Comparison of ENCODE assay signal across 8 mouse cellular contexts in the genomic region with DNA sequence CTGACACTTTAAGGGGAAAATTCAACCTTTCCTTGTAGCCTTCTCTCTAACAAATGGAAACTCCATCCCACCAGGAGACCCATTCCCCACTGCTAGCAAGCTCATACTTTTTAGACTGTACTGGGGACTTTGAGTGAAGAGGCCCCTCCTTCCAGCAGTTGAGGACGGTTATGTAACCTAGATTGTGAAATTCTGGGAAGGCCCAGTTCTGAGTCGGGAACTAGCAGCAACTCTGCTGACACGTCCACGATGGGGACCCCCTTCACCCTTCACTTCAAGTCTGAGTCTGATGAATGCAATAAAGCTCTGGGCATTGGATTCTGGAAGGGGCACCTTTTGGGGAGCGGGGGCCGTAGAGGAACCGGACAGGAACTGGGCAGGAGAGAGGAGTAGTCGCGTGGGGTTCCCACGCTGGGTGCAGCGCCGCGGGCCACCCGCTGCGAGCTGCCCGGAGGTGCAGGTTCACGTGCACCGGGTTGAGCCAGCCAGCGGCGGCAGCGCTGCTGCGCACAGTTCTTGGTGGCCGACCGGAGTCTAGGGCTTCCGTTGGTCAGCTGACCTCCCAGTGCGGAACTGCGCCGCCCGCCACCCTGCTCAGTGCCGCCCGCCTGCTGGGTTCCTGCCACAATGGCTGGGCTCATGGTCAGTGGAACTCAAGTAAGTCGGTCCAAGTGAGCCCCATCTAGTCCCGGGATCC. TPM values are rescaled to one million over a fixed set of nuclear protein-coding genes. Genes with fewer than 3 reads are reported as not detected.
A peak's percentile ranks its signal among the peaks of the same experiment; 100 is the strongest.
DNase-seq lines count a peak whose midpoint lies in the region; ATAC-seq and TF ChIP-seq lines count a peak whose summit lies in the region.

A gene (plus strand): TSS at position 461 of the 697 bp plus-strand sequence.

- peak within 1 kb of the TSS; percentile 30 for H3K4me3 ChIP-seq in embryonic facial prominence, embryonic 12.5 days
- H3K4me3 ChIP-seq in heart, embryonic 10.5 days: peak within 1 kb of the TSS; percentile 59
- H3K4me3 ChIP-seq in kidney, embryonic 14.5 days (ENCODE audit: low read length): peak within 1 kb of the TSS; percentile 40
- peak within 1 kb of the TSS; percentile 48 for H3K4me3 ChIP-seq in liver, embryonic 11.5 days (ENCODE audit: low read depth, low read length)
- peak within 1 kb of the TSS; percentile 32; the same call in 1 of the 2 replicates for H3K4me3 ChIP-seq in midbrain, postnatal 0 days (ENCODE audit: low read depth, low read length)

- peak within 1 kb of the TSS; percentile 49 for H3K9ac ChIP-seq in embryonic facial prominence, embryonic 12.5 days
- peak within 1 kb of the TSS; percentile 58 for H3K9ac ChIP-seq in kidney, embryonic 14.5 days (ENCODE audit: low read depth, low read length)
- H3K9ac ChIP-seq in liver, embryonic 11.5 days (ENCODE audit: low read depth, low read length): peak within 1 kb of the TSS; percentile 68
- H3K9ac ChIP-seq in midbrain, postnatal 0 days (replicated peaks; ENCODE audit: low read length, poor library complexity, severe bottlenecking): no peak within 1 kb of the TSS

- peak; percentile 64; the same call in 1 of the 2 replicates for ATAC-seq in embryonic facial prominence, embryonic 12.5 days (ENCODE audit: insufficient number of reproducible peaks, insufficient read depth, low FRiP score, low TSS enrichment)
- peak; percentile 77 for ATAC-seq in kidney, embryonic 14.5 days (ENCODE audit: low FRiP score, low TSS enrichment)
- ATAC-seq in liver, embryonic 11.5 days (replicated peaks; ENCODE audit: low FRiP score): peak; percentile 88
- peak; percentile 65; the same call in 1 of the 2 replicates for ATAC-seq in midbrain, postnatal 0 days (ENCODE audit: low FRiP score)

- H3K4me2 ChIP-seq in embryonic facial prominence, embryonic 12.5 days (replicated peaks): peak within 1 kb of the TSS; percentile 79
- H3K4me2 ChIP-seq in kidney, embryonic 14.5 days (replicated peaks; ENCODE audit: low read depth, low read length): peak within 1 kb of the TSS; percentile 84
- peak within 1 kb of the TSS; percentile 92 for H3K4me2 ChIP-seq in liver, embryonic 11.5 days
- peak within 1 kb of the TSS; percentile 65 for H3K4me2 ChIP-seq in midbrain, postnatal 0 days (ENCODE audit: low read depth, low read length, poor library complexity, severe bottlenecking)

- 4% methylated on average over 33 of the region's 33 CpGs for WGBS in embryonic facial prominence, embryonic 12.5 days
- 3% methylated on average over 33 of the region's 33 CpGs for WGBS in heart, embryonic 10.5 days
- 2% methylated on average over 33 of the region's 33 CpGs for WGBS in kidney, embryonic 14.5 days
- WGBS in liver, embryonic 11.5 days: 2% methylated on average over 33 of the region's 33 CpGs
- 4% methylated on average over 33 of the region's 33 CpGs for WGBS in midbrain, postnatal 0 days

- H3K27ac ChIP-seq in embryonic facial prominence, embryonic 12.5 days: no peak within 1 kb of the TSS
- peak within 1 kb of the TSS; percentile 82 for H3K27ac ChIP-seq in heart, embryonic 10.5 days
- H3K27ac ChIP-seq in kidney, embryonic 14.5 days (ENCODE audit: low read depth, low read length): no peak within 1 kb of the TSS
- H3K27ac ChIP-seq in liver, embryonic 11.5 days (ENCODE audit: low read depth, low read length): no peak within 1 kb of the TSS
- H3K27ac ChIP-seq in midbrain, postnatal 0 days (ENCODE audit: low read depth, low read length): no peak within 1 kb of the TSS

- peak; percentile 82 for DNase-seq in adrenal gland, postnatal 25 days
- peak; percentile 78 for DNase-seq in heart, embryonic 10.5 days (ENCODE audit: low spot score)
- peak; percentile 71 for DNase-seq in liver, embryonic 11.5 days (ENCODE audit: low spot score)
- peak; percentile 48 for DNase-seq in midbrain, postnatal 0 days (ENCODE audit: low spot score)
- DNase-seq in spleen, postnatal 14 days (ENCODE audit: low spot score in 2 of 2): peak; percentile 34 to 36
- DNase-seq in c-Kit-positive CD71-positive TER-119-positive erythroid progenitor cells, embryonic 14.5 days (ENCODE audit: low spot score): no peak

- TF ChIP-seq CTCF in midbrain, postnatal 0 days (IDR thresholded peaks at IDR 0.05): peak; percentile 6; the same call in 1 of the 2 replicates

- H3K9me3 ChIP-seq in embryonic facial prominence, embryonic 12.5 days: no peaks in the 10 kb centered on the region
- no peaks in the 10 kb centered on the region for H3K9me3 ChIP-seq in heart, embryonic 10.5 days
- no peaks in the 10 kb centered on the region for H3K9me3 ChIP-seq in kidney, embryonic 14.5 days (ENCODE audit: control insufficient read depth, low read length)
- H3K9me3 ChIP-seq in liver, embryonic 11.5 days (ENCODE audit: control insufficient read depth, low read length): no peaks in the 10 kb centered on the region
- H3K9me3 ChIP-seq in midbrain, postnatal 0 days (ENCODE audit: low read length): no peaks in the 10 kb centered on the region

- no peaks in the 10 kb centered on the region for H3K36me3 ChIP-seq in embryonic facial prominence, embryonic 12.5 days
- no peaks in the 10 kb centered on the region for H3K36me3 ChIP-seq in heart, embryonic 10.5 days
- no peaks in the 10 kb centered on the region for H3K36me3 ChIP-seq in kidney, embryonic 14.5 days (ENCODE audit: control insufficient read depth, insufficient read depth, low read length)
- H3K36me3 ChIP-seq in liver, embryonic 11.5 days (ENCODE audit: control insufficient read depth, insufficient read depth, low read length): no peaks in the 10 kb centered on the region
- H3K36me3 ChIP-seq in midbrain, postnatal 0 days (ENCODE audit: insufficient read depth, low read length): no peaks in the 10 kb centered on the region

- H3K27me3 ChIP-seq in embryonic facial prominence, embryonic 12.5 days: peaks cover 18% of the 10 kb centered on the region
- peaks cover 51% of the 10 kb centered on the region for H3K27me3 ChIP-seq in heart, embryonic 10.5 days (ENCODE audit: insufficient read depth, poor library complexity, severe bottlenecking)
- H3K27me3 ChIP-seq in kidney, embryonic 14.5 days (ENCODE audit: control insufficient read depth, insufficient read depth, low read length): no peaks in the 10 kb centered on the region; the same call in 1 of the 2 replicates
- H3K27me3 ChIP-seq in liver, embryonic 11.5 days (replicated peaks; ENCODE audit: control insufficient read depth, insufficient read depth, low read length): peaks cover 12% of the 10 kb centered on the region
- H3K27me3 ChIP-seq in midbrain, postnatal 0 days (ENCODE audit: insufficient read depth, low read length): peaks cover 4% of the 10 kb centered on the region; the same call in 1 of the 2 replicates

- H3K4me1 ChIP-seq in embryonic facial prominence, embryonic 12.5 days: peaks cover 12% of the 10 kb centered on the region
- peaks cover 15% of the 10 kb centered on the region for H3K4me1 ChIP-seq in heart, embryonic 10.5 days
- H3K4me1 ChIP-seq in kidney, embryonic 14.5 days (ENCODE audit: control insufficient read depth, insufficient read depth, low read length): peaks cover 6% of the 10 kb centered on the region; the same call in 1 of the 2 replicates
- no peaks in the 10 kb centered on the region; the same call in 1 of the 2 replicates for H3K4me1 ChIP-seq in liver, embryonic 11.5 days (replicated peaks; ENCODE audit: control insufficient read depth, insufficient read depth, low read length)
- H3K4me1 ChIP-seq in midbrain, postnatal 0 days (ENCODE audit: insufficient read depth, low read length): peaks cover 2% of the 10 kb centered on the region; the same call in 1 of the 2 replicates

RNA-seq across cellular contexts. Expression of the gene that starts here (rescaled TPM):
- 5.0 and 5.6 TPM in 2 replicates for total RNA-seq in adrenal gland, postnatal 25 days (2021)
- polyA plus RNA-seq in embryonic facial prominence, embryonic 12.5 days (2016; fragmentation: Nextera tagmentation; extraction: Ambion mirVana): 0.28 and 0.69 TPM in 2 replicates
- polyA plus RNA-seq in heart, embryonic 10.5 days (2016; fragmentation: Nextera tagmentation; extraction: Ambion mirVana): 0.60 and 1.1 TPM in 2 replicates
- polyA plus RNA-seq in kidney, embryonic 14.5 days (2014; fragmentation: Nextera tagmentation; extraction: Ambion mirVana): 0.29 and 0.53 TPM in 2 replicates
- polyA plus RNA-seq in liver, embryonic 11.5 days (2014; fragmentation: Nextera tagmentation; extraction: Ambion mirVana): 0.30 and 0.53 TPM in 2 replicates
- not detected in 2 replicates for total RNA-seq in midbrain, postnatal 0 days (2014; rRNA removed)
- polyA plus RNA-seq in midbrain, postnatal 0 days (2015; fragmentation: Nextera tagmentation; extraction: Ambion mirVana): 0.34 and 0.35 TPM in 2 replicates

Comparison
In these comparisons a context has a peak if more than half of its experiments do, and no peak if none do; other contexts are left out.
1. Peak in ATAC-seq, H3K4me3 ChIP-seq, H3K9ac ChIP-seq and H3K4me2 ChIP-seq in embryonic facial prominence, embryonic 12.5 days; RNA of the gene not detected or under 1 TPM.
2. Peak in ATAC-seq, H3K4me3 ChIP-seq, H3K9ac ChIP-seq and H3K4me2 ChIP-seq in kidney, embryonic 14.5 days; RNA of the gene not detected or under 1 TPM.
3. Peak in DNase-seq, ATAC-seq, H3K4me3 ChIP-seq, H3K9ac ChIP-seq and H3K4me2 ChIP-seq in liver, embryonic 11.5 days; RNA of the gene not detected or under 1 TPM.
4. Peak in DNase-seq, ATAC-seq, H3K4me3 ChIP-seq and H3K4me2 ChIP-seq in midbrain, postnatal 0 days; RNA of the gene not detected or under 1 TPM.